12 mouse cellular contexts compared by ENCODE assay signal in the genomic region with DNA sequence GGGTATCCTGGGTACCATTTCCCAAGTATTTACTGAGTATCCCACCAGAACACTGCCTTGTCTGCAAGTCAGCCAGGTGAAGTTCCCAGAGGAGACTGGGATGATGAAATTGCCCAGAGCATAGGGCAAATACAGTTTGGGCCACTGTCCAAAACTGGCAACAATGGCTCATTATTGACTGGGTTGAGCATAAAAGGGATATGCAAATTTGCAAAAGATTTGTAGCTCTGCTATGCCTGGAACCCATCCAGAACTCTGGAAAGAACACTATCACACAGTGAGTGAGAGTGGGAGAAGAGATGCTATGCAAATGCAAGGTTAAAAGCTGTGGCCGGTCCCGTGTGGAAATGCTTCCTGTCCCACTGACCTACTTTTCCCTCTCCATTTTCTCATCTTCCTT.
DNase-seq lines count a peak whose midpoint lies in the region; ATAC-seq and TF ChIP-seq lines count a peak whose summit lies in the region.
"Had no signal": no experiment of that assay in that cellular context is flagged by ENCODE, and none has a peak within 500 bp of the region (broad histone marks: within the 10 kb centered on the region; RNA-seq: fewer than 3 reads in every experiment).

No protein-coding gene starts in this region.

- no peak for TF ChIP-seq CTCF in lung, embryonic 14.5 days (IDR thresholded peaks at IDR 0.05; ENCODE audit: low read depth)
- TF ChIP-seq CTCF in forebrain, postnatal 0 days (IDR thresholded peaks at IDR 0.05; ENCODE audit: low read depth): no peak

- H3K9me3 ChIP-seq in heart, embryonic 14.5 days (ENCODE audit: control insufficient read depth, low read length): no peaks in the 10 kb centered on the region
- no peaks in the 10 kb centered on the region for H3K9me3 ChIP-seq in lung, embryonic 14.5 days (ENCODE audit: low read depth, low read length)
- no peaks in the 10 kb centered on the region for H3K9me3 ChIP-seq in forebrain, postnatal 0 days (ENCODE audit: low read length)
- H3K9me3 ChIP-seq: limb, embryonic 12.5 days; megakaryocyte, embryonic 14.5 days had no signal

- 0 out of 2 replicates have a peak, but pooled peaks have one; percentile 31 for ATAC-seq in heart, embryonic 14.5 days (ENCODE audit: insufficient number of reproducible peaks, insufficient read depth, low FRiP score, low read depth)
- no peak for ATAC-seq in lung, embryonic 14.5 days (ENCODE audit: insufficient read depth)
- ATAC-seq in forebrain, postnatal 0 days: peak; percentile 51; the same call in 1 of the 2 replicates
- no peak for ATAC-seq in megakaryocyte progenitor cell, adult 5-6 weeks (replicated peaks; ENCODE audit: poor library complexity)
- ATAC-seq: CD4-positive, CD25-positive, alpha-beta regulatory T cell, adult 4 months had no signal

- no peak for DNase-seq in heart, adult 18-20 months
- DNase-seq in lung, embryonic 14.5 days: peak; percentile 55
- no peak for DNase-seq in lung, postnatal 4 days
- peak; percentile 70 for DNase-seq in Muller cell, postnatal 12 days (ENCODE audit: inconsistent ontology term)
- DNase-seq in forebrain, postnatal 0 days: peak; percentile 43
- no peak for DNase-seq in thymus, postnatal 4 days
- DNase-seq: kidney, postnatal 36 days had no signal

- 32% methylated on average over 2 of the region's 2 CpGs for WGBS in heart, embryonic 14.5 days
- 31% methylated on average over 2 of the region's 2 CpGs for WGBS in lung, embryonic 14.5 days
- 2% methylated on average over 2 of the region's 2 CpGs for WGBS in forebrain, postnatal 0 days

- H3K36me3 ChIP-seq in heart, embryonic 14.5 days (ENCODE audit: control insufficient read depth, insufficient read depth, low read length): 0 out of 2 replicates have a peak, but pooled peaks cover 2% of the 10 kb centered on the region
- no peaks in the 10 kb centered on the region for H3K36me3 ChIP-seq in lung, embryonic 14.5 days (ENCODE audit: insufficient read depth)
- no peaks in the 10 kb centered on the region for H3K36me3 ChIP-seq in forebrain, postnatal 0 days (ENCODE audit: insufficient read depth)
- H3K36me3 ChIP-seq: limb, embryonic 12.5 days had no signal

- H3K9ac ChIP-seq in heart, embryonic 14.5 days (ENCODE audit: low read length): no peak overlapping the region
- H3K9ac ChIP-seq in lung, embryonic 14.5 days: no peak overlapping the region
- H3K9ac ChIP-seq in forebrain, postnatal 0 days: no peak overlapping the region
- H3K9ac ChIP-seq: limb, embryonic 12.5 days had no signal

- H3K4me2 ChIP-seq in heart, embryonic 14.5 days (ENCODE audit: low read length): no peak overlapping the region
- no peak overlapping the region for H3K4me2 ChIP-seq in lung, embryonic 14.5 days
- no peak overlapping the region for H3K4me2 ChIP-seq in forebrain, postnatal 0 days (ENCODE audit: low read depth)
- H3K4me2 ChIP-seq: limb, embryonic 12.5 days had no signal

- no peak overlapping the region for H3K27ac ChIP-seq in heart, embryonic 14.5 days (replicated peaks in 1 of 2; ENCODE audit: control insufficient read depth in 1 of 2, insufficient read depth in 1 of 2, low read depth in 2 of 2, low read length in 2 of 2)
- no peak overlapping the region for H3K27ac ChIP-seq in lung, embryonic 14.5 days (ENCODE audit: low read depth)
- no peak overlapping the region for H3K27ac ChIP-seq in forebrain, postnatal 0 days (ENCODE audit: low read depth, low read length)

- H3K27me3 ChIP-seq in heart, embryonic 14.5 days (ENCODE audit: control insufficient read depth, insufficient read depth, low read length): no peaks in the 10 kb centered on the region
- no peaks in the 10 kb centered on the region for H3K27me3 ChIP-seq in lung, embryonic 14.5 days (ENCODE audit: insufficient read depth, low read length)
- H3K27me3 ChIP-seq in forebrain, postnatal 0 days (ENCODE audit: insufficient read depth, low read length): no peaks in the 10 kb centered on the region
- H3K27me3 ChIP-seq: limb, embryonic 12.5 days had no signal

- no peak overlapping the region for H3K4me3 ChIP-seq in heart, embryonic 14.5 days (ENCODE audit: control insufficient read depth in 1 of 2, insufficient read depth in 1 of 2, low read depth in 1 of 2, low read length in 2 of 2)
- no peak overlapping the region for H3K4me3 ChIP-seq in lung, embryonic 14.5 days (ENCODE audit: low read depth, low read length)
- H3K4me3 ChIP-seq in forebrain, postnatal 0 days (ENCODE audit: low read depth, low read length): no peak overlapping the region
- H3K4me3 ChIP-seq: limb, embryonic 12.5 days; megakaryocyte, embryonic 14.5 days had no signal

- H3K4me1 ChIP-seq in heart, embryonic 14.5 days (ENCODE audit: control insufficient read depth in 2 of 2, insufficient read depth in 2 of 2, low read length in 2 of 2): peaks cover 13 to 32% of the 10 kb centered on the region in 2 experiments
- 0 out of 2 replicates have a peak, but pooled peaks cover 4% of the 10 kb centered on the region for H3K4me1 ChIP-seq in lung, embryonic 14.5 days (ENCODE audit: insufficient read depth)
- 0 out of 2 replicates have a peak, but pooled peaks cover 8% of the 10 kb centered on the region for H3K4me1 ChIP-seq in forebrain, postnatal 0 days (ENCODE audit: insufficient read depth)
- H3K4me1 ChIP-seq: megakaryocyte, embryonic 14.5 days had no signal

Comparison
In these comparisons a context has a peak if more than half of its experiments do, and no peak if none do; other contexts are left out.
1. DNase-seq: peak in lung, embryonic 14.5 days (single experiment), Muller cell, postnatal 12 days (single experiment) and forebrain, postnatal 0 days (single experiment); none in heart, adult 18-20 months (0 of 2), lung, postnatal 4 days (0 of 2) and thymus, postnatal 4 days (single experiment).
2. ATAC-seq: peak in heart, embryonic 14.5 days (single experiment) and forebrain, postnatal 0 days (single experiment); none in lung, embryonic 14.5 days (single experiment) and megakaryocyte progenitor cell, adult 5-6 weeks (single experiment).